Mouse (Mus musculus): ENCODE data around the gene Ceacam1.
"Not testable (repeated sequence)": the region's sequence is repeated elsewhere in the genome, so short reads cannot be mapped to it uniquely, and the experiment has no call there.

Ceacam1 gene

DNA sequence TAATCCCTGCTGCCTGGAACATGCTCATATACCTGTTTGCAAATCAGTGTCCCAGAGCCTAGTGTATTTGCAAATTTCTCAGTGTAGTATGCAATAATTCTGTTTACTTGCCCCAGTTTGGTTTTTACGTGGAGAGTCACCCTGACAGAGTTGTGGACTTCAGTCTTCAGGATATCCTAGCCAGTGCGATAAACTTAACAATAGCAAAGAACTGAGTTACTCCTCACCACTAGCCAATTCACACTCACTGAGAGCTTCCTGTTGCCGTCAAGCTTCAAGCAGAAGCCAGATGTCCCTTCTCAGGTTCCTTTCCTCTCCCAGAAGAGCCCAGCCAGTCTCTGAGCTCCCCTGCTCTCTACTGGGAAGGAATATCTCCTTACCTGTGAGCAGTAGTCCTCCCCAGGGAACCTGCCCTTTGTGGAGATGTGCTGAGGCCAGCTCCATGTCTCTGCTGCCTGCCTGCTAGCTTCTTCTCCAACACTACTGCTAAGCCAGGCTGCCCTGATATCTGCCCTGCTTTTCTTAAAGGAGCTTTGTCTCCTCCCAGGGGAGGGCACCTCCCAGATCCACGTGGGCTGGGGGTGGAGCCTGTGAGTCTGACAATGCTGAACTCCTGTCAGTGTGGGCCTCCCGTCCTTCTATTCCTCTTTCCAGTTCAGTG, at the start of gene Ceacam1:
Ceacam1 (minus strand) TSS at position 513 of the 661 bp plus-strand sequence.
- DNase-seq (ENCODE audit: low spot score in 2 of 2), result peak in 1 of 2 experiments; percentile 61

- DNase-seq (ENCODE audit: low spot score in 2 of 2), result not testable (repeated sequence)
These were observed 38.8 kb upstream of the Ceacam1 start for GRCm38 (mm10) chr7:25516070-25516777.

DNA sequence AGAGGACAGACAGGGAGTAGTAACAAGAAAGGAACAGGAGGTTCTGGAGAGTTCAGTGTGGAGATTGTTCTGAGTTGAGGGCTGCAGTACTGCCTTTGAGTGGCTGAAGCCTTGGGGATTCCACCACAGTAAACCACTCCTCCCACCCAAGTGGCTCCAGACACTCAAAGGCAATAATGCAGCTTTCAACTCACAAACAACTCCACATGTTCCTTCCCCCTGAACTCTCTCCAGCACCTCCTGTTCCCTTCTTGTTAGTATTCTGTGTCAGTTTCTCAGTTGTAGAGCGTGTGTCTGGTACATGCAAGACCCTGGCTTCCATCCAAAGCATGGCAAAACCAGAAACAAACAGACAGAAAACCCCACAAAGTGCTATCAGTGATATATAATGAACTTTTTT, 38.3 kb upstream of the Ceacam1 start:
- DNase-seq (ENCODE audit: low spot score in 2 of 2), result not testable (repeated sequence)

DNA sequence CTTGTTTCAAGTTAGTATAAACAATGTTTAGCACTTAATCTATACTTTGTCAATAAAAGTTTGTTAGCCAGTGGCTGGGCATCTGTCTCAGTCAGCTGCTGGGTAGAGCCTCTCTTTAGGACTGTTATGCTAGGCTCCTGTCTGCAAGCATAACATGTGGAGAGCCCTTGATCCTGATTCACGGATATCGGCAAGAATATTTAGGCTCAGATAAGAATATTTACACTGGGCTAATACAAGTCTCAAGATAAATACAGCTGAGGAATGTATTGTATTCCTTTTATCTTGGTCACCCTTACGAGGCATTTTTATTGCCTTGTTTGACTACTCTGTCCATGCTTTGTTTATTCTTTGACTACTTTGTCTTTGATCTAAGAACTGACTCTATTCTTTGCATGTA, 32.5 kb upstream of the Ceacam1 start:
- no peak for DNase-seq (ENCODE audit: low spot score in 2 of 2)

GRCm38 (mm10) chr7:25494649-25495048, 17.2 kb upstream of the Ceacam1 start:
- DNase-seq (ENCODE audit: low spot score in 2 of 2), result no peak

DNA sequence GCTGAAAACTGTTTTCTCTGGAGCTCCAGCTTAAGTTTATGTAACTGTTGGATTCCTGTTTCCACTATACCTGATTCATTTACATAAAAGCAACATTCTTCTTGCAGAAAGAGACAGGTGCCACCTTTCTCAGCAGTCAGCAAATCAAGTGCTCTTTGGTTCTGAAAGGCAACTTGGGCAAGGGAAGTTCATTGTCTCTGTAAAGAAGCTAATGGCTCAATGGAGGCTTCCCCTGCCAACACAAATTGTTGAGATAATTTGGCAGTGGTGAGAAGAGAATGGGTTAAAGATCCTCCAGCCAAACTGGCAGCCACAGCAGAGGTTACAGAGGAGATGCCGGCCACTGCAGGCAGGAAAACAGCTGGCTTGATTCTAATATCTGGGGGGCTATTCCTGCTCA, 13.3 kb upstream of the Ceacam1 start:
- not testable (repeated sequence) for DNase-seq (ENCODE audit: low spot score in 2 of 2)

DNA sequence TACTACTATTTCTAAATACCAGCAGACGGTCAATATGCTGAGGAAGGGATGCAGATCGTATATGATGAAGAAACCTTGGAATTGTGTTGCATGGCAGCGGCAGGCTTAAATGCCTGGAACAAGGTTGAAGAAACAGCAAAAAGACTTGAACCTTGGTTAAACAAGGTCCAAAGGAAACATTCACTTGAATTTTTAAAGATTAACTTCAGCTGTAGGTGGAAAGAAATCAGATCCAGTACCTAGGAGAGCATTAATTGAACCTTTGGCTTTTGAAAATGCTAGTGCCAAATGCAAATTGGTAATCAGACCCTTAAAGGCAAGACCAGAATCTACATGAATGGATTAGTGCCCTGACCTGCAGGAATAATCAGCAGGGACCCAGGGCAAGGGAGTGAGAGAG, 12.0 kb upstream of the Ceacam1 start:
- not testable (repeated sequence) for DNase-seq (ENCODE audit: low spot score in 2 of 2)

GRCm38 (mm10) chr7:25486186-25486585, 8.8 kb upstream of the Ceacam1 start:
- peak in 1 of 2 experiments; percentile 48 for DNase-seq (ENCODE audit: low spot score in 2 of 2)

GRCm38 (mm10) chr7:25485061-25485460, 7.7 kb upstream of the Ceacam1 start:
- DNase-seq (ENCODE audit: low spot score in 2 of 2), result no peak

DNA sequence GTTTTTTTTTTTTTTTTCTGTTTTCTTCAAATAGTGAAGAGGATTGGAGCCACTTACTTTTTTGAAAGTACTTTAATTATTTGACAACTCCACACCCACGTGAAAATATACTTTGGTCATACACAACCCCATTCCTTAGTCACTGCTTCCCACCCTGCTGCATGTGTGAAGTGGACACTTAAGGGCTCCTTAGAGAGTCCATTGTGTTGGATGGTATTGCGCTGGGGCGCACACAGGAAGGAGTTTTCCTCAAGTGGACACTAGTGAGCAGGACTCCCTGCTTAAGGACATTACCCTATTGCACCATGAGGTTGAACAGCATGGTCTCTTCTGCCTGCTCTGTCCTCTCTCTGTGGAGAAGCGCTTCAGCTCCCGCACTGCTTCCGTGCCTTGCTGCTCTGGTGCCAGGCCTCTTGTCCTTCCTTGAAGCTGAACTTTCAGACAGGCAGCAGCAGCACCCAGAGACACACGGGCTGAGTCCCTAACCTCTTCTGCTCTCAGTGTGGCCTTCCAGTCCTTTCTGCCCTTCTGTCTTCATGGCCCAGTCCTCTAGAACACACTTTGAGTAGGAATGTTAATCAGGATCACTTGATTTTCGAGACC, 5.8 kb upstream of the Ceacam1 start:
- DNase-seq (ENCODE audit: low spot score in 2 of 2), result no peak

DNA sequence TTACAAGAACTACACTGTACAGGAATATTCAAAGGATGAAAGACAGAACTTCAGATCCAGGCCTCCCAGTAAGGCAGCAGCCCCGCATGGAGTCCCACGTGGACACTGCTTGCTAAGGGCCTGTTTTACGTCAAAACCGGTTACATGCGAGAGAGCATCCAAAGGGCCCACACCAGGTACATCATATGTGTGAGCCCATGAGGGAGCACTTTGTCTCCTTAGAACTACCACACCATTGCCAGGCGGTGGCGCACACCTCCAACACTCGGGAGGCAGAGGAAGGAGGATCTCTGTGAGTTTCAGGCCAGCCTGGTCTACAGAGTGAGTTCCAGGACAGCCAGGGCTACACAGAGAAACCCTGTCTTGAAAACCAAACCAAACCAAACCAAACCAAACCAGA, 3.4 kb upstream of the Ceacam1 start:
- DNase-seq (ENCODE audit: low spot score in 2 of 2), result not testable (repeated sequence)

- peak; percentile 14 to 52 for DNase-seq (ENCODE audit: low spot score in 2 of 2)
These were observed 2.0 kb upstream of the Ceacam1 start for GRCm38 (mm10) chr7:25479440-25479839.

- DNase-seq (ENCODE audit: low spot score in 2 of 2), result not testable (repeated sequence)
These were observed 320 bp upstream of the Ceacam1 start for GRCm38 (mm10) chr7:25477752-25478093.

DNA sequence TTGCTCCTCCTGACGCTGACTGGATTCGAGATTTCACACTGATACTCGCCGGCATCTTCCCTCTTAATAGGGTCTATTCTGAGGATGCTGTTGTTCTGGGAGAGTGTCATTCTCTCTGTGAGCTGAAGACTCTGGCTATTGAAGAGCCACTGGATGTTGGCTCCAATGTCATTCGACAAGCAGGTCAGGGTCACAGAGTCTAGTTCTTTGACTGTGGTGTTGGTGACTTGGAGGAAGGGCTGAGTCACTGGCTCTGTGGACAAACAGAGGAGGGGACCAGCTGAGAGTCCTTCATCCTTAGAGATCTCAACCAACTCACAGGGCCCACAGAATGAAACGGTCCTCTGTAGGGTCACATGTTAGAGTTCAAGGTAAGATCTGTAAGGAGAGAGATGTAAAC, 5.6 kb downstream of the Ceacam1 start:
- not testable (repeated sequence) for DNase-seq (ENCODE audit: low spot score in 2 of 2)

DNA sequence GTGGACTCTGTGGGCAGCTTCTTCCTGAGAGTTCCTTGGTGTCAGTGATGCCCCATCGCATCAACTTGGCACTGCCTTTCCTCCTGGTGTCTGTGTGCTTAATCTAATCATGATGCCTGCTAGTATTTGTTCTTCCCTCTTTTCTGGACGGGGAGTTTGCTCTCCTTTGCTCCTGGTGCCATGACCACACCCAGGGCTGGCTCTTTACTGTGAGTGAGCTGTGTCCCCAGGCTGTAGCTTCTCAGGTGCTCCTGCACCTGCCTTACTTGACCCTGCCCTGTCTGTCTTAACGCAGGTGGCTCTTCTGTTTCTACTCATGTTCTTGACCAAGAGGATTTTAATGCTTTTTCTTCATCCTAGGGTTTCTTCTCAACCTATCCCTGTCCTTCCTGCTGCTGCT, 11.8 kb downstream of the Ceacam1 start:
- DNase-seq (ENCODE audit: low spot score in 2 of 2), result not testable (repeated sequence)

DNA sequence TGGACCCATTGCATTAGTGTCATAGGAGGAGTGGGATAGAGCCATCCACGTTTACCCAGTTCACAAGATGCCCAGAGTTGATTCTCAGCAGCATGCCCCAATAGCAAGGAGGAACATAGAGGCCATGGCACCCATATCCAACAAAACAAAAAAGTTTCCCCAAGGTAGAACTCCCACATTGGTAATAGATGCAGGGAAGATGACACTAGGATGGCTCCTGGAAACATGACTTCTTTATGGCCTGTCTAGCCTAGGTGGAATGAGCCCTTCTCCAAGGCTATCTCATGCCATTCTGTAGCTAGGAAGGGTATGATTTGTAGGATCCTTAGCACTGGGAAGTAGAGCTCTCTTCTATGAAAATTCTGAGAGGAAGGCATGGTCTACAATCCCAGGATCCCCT, 12.4 kb downstream of the Ceacam1 start:
- no peak for DNase-seq (ENCODE audit: low spot score in 2 of 2)

GRCm38 (mm10) chr7:25462033-25462337, 15.4 kb downstream of the Ceacam1 start:
- not testable (repeated sequence) for DNase-seq (ENCODE audit: low spot score in 2 of 2)

GRCm38 (mm10) chr7:25461336-25462032, 15.9 kb downstream of the Ceacam1 start:
- not testable (repeated sequence) for DNase-seq (ENCODE audit: low spot score in 2 of 2)

GRCm38 (mm10) chr7:25452103-25452502, 25.3 kb downstream of the Ceacam1 start:
- no peak for DNase-seq (ENCODE audit: low spot score in 2 of 2)

GRCm38 (mm10) chr7:25449913-25450890, 27.2 kb downstream of the Ceacam1 start:
- no peak for DNase-seq (ENCODE audit: low spot score in 2 of 2)

GRCm38 (mm10) chr7:25440816-25441153, 36.6 kb downstream of the Ceacam1 start:
- DNase-seq (ENCODE audit: low spot score in 2 of 2), result no peak

Measured in natural killer cell, adult 2 months (primary cell).